Mouse (Mus musculus): ENCODE results near the gene Gm1673. TPM values are rescaled to one million over a fixed set of nuclear protein-coding genes. Genes with fewer than 3 reads are reported as not detected.
A peak's percentile ranks its signal among the peaks of the same experiment; 100 is the strongest.

Gm1673 gene
- polyA plus RNA-seq, 1 experiment from 2014 or later = 456 TPM

DNA sequence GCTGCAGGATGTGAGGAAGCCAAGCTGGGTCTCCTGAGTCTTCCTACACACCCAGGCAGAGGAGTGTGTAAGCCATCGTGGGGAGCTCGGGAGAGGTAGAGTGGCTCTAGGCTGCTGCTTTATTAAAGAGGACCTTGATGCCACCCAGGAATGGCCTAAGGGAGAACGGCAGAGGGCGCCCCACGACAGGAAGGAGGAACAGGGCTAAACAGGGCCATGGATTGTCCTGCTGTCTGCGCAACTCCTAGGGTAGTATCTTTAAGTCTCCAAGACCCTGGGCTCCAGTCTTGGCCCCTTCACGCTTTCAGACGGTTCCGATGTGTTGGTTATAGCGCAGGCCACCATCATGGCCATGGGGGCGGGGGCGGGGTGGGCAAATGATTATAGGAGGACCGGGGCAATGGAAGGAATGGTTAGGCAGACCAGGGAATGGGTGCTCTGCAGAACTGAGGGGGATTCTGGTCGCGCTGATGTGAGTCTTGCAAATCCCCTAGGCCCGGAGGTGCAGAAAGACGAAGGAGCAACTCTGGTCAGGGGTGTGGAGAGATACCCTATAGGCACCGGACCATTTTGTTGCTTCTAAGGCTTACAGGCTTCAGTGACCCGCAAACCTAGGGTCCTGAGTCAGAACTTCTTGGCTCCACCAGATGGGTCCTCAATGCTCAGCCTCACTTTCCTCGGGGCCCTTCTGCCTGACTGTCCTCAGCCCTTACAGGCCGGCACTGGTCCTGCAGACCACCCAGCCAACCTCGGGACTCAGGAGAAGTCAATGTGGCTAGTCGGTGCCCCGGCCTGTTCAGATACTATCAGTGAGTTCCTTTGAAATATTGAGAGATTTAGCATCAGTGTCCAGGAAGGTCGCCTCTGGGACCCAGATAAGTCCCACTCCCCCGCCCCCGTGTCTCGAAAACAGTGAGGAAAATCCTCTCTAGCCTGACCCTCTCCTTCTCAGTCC, 11.7 kb downstream of the Gm1673 start:
- 34% methylated on average over 28 of the region's 28 CpGs for WGBS
- no peaks in the 10 kb centered on the region for H3K9me3 ChIP-seq (ENCODE audit: control insufficient read depth, low read length)
- H3K27me3 ChIP-seq (ENCODE audit: control insufficient read depth, insufficient read depth, low read length) = no peaks in the 10 kb centered on the region
- peak; percentile 64 for DNase-seq
- peak overlapping the region; percentile 85 for H3K4me3 ChIP-seq (replicated peaks; ENCODE audit: low read depth, low read length)
- H3K36me3 ChIP-seq (ENCODE audit: control insufficient read depth, insufficient read depth, low read length) = no peaks in the 10 kb centered on the region
- peak overlapping the region; percentile 88 for H3K9ac ChIP-seq (replicated peaks; ENCODE audit: low read length)
- H3K4me2 ChIP-seq (ENCODE audit: low read length) = peak overlapping the region; percentile 64
- H3K27ac ChIP-seq (replicated peaks; ENCODE audit: low read depth, low read length) = peak overlapping the region; percentile 97
- no peak for ATAC-seq (ENCODE audit: low FRiP score, low TSS enrichment)
- H3K4me1 ChIP-seq (ENCODE audit: control insufficient read depth, insufficient read depth, low read length) = peaks cover 29% of the 10 kb centered on the region

DNA sequence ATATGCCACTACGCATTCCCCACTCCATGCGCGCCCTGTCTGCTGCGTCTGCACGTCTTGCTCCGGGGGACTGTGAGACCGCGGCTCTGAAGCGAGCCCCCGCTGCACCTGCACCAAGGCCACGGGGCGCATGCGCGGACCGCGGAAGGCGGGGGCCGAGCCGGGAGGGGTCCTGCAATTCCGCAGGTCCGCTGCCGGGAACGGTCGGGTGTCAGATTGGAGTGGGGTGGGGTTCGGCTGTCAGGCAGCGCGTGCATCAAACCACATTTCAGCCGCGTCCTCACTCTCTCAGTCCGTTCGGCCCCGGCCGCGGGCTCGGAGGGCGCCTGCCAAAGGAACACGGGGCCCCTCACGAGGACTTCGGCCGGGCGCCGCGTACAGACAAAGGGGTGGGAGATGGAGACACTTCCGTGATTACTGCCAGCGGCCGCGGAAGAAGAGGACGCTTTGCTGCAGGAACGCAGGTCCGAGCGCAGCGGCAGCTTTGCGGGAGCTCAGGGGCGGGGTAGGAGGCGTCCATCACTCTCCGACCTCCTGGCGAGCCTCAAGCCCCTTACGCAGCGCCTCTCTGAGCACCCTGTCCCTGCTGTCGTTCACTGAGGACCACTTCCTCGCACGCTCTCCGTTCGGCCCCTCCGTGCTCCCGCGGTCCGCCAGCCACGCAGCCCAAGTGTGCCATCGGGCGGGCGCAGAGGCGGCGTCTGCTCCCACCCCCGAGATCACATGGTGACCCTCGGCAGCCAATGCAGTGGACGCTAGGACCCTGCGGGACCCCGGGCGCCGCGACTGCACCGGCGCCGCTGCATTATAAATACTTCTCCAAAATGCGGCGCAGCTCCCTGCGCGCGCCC, 12.8 kb downstream of the Gm1673 start, which contains the start of gene Nat8l:
TSS of gene Nat8l (plus strand) at position 142 of the 851 bp plus-strand sequence.
- peak within 1 kb of the TSS; percentile 85 for H3K4me3 ChIP-seq (replicated peaks; ENCODE audit: low read depth, low read length)
- H3K9me3 ChIP-seq (ENCODE audit: control insufficient read depth, low read length) = no peaks in the 10 kb centered on the region
- peak; percentile 96 for DNase-seq
- H3K36me3 ChIP-seq (ENCODE audit: control insufficient read depth, insufficient read depth, low read length) = peaks cover 10% of the 10 kb centered on the region
- no peaks in the 10 kb centered on the region for H3K27me3 ChIP-seq (ENCODE audit: control insufficient read depth, insufficient read depth, low read length)
- peak within 1 kb of the TSS; percentile 97 for H3K27ac ChIP-seq (replicated peaks; ENCODE audit: low read depth, low read length)
- WGBS = under 1% methylated on average over 88 of the region's 90 CpGs
- H3K9ac ChIP-seq (replicated peaks; ENCODE audit: low read length) = peak within 1 kb of the TSS; percentile 88
- H3K4me1 ChIP-seq (ENCODE audit: control insufficient read depth, insufficient read depth, low read length) = peaks cover 29% of the 10 kb centered on the region
- peak within 1 kb of the TSS; percentile 64 for H3K4me2 ChIP-seq (ENCODE audit: low read length)
- peak; percentile 89 for ATAC-seq (ENCODE audit: low FRiP score, low TSS enrichment)

DNA sequence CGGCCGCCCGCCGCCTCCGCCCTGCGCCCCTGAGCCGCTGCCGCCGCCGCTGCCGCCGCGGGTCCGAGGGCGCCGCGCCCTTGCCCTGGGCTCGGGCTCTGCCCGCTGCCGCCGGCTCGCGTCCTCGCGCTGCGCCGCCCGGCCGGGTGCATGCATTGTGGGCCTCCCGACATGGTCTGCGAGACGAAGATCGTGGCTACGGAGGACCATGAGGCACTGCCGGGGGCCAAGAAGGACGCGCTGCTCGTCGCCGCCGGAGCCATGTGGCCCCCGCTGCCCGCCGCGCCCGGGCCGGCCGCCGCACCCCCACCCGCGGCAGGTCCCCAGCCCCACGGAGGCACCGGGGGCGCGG, 13.4 kb downstream of the Gm1673 start:
- Histone ChIP-seq H3K36me3 (ENCODE audit: control insufficient read depth, insufficient read depth, low read length) (peaks cover 16% of the 10 kb centered on the region), H3K4me3 (replicated peaks; ENCODE audit: low read depth, low read length) (peak overlapping the region; percentile 85), H3K9me3 (ENCODE audit: control insufficient read depth, low read length) (no peaks in the 10 kb centered on the region), H3K4me1 (ENCODE audit: control insufficient read depth, insufficient read depth, low read length) (peaks cover 29% of the 10 kb centered on the region), H3K27ac (replicated peaks; ENCODE audit: low read depth, low read length) (peak overlapping the region; percentile 97), H3K9ac (replicated peaks; ENCODE audit: low read length) (peak overlapping the region; percentile 88), H3K4me2 (ENCODE audit: low read length) (peak overlapping the region; percentile 64), H3K27me3 (ENCODE audit: control insufficient read depth, insufficient read depth, low read length) (no peaks in the 10 kb centered on the region)
- WGBS = 0% methylated on average over 54 of the region's 55 CpGs
- DNase-seq = no peak
- peak; percentile 40; the same call in 1 of the 2 replicates for ATAC-seq (ENCODE audit: low FRiP score, low TSS enrichment)

DNA sequence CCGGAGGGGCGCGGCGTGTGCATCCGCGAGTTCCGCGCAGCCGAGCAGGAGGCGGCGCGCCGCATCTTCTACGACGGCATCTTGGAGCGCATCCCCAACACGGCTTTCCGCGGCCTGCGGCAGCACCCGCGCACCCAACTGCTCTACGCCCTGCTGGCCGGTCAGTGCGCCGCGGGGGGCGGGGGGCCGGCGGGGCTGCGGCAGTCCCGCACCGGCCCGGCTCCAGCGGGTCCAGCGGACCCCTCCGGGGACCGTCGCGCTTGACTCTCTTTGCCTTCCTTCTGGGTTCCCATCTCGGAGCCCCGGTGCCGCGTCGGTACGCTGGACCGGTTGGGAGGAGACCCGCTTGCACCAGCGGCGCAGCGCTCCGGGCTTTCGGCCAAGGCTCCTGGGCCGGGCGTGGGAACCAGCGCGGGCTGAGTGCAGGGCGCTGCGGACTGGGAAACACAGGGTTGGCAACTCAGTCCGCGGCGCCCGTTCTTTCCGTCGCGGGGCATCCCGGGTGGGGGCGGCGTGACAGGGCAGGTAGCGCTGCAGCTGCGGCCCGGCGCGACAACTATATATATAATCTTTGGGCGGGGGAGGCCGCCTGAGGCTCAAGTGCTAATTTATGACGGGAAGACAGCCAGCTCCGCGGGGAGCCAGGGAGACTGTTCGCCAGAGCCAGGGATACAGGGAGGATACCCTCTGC, 14.0 kb downstream of the Gm1673 start:
- peak; percentile 79 for DNase-seq
- Histone ChIP-seq H3K9ac (replicated peaks; ENCODE audit: low read length) (peak overlapping the region; percentile 88), H3K27me3 (ENCODE audit: control insufficient read depth, insufficient read depth, low read length) (no peaks in the 10 kb centered on the region), H3K9me3 (ENCODE audit: control insufficient read depth, low read length) (no peaks in the 10 kb centered on the region), H3K27ac (replicated peaks; ENCODE audit: low read depth, low read length) (peak overlapping the region; percentile 97), H3K4me1 (ENCODE audit: control insufficient read depth, insufficient read depth, low read length) (peaks cover 29% of the 10 kb centered on the region), H3K4me3 (replicated peaks; ENCODE audit: low read depth, low read length) (peak overlapping the region; percentile 85), H3K36me3 (ENCODE audit: control insufficient read depth, insufficient read depth, low read length) (peaks cover 21% of the 10 kb centered on the region), H3K4me2 (ENCODE audit: low read length) (peak overlapping the region; percentile 64)
- ATAC-seq (ENCODE audit: low FRiP score, low TSS enrichment) = peak; percentile 12; the same call in 1 of the 2 replicates
- under 1% methylated on average over 78 of the region's 80 CpGs for WGBS

- peak overlapping the region; percentile 88 for H3K9ac ChIP-seq (replicated peaks; ENCODE audit: low read length)
- WGBS = 71% methylated on average over 20 of the region's 20 CpGs
- DNase-seq (no peak), ATAC-seq (ENCODE audit: low FRiP score, low TSS enrichment) (no peak)
- H3K4me3 ChIP-seq (replicated peaks; ENCODE audit: low read depth, low read length) = peak overlapping the region; percentile 85
- no peaks in the 10 kb centered on the region for H3K9me3 ChIP-seq (ENCODE audit: control insufficient read depth, low read length)
- no peak overlapping the region for H3K27ac ChIP-seq (replicated peaks; ENCODE audit: low read depth, low read length)
- peak overlapping the region; percentile 64 for H3K4me2 ChIP-seq (ENCODE audit: low read length)
- H3K27me3 ChIP-seq (ENCODE audit: control insufficient read depth, insufficient read depth, low read length) = no peaks in the 10 kb centered on the region
- H3K4me1 ChIP-seq (ENCODE audit: control insufficient read depth, insufficient read depth, low read length) = peaks cover 29% of the 10 kb centered on the region
- peaks cover 21% of the 10 kb centered on the region for H3K36me3 ChIP-seq (ENCODE audit: control insufficient read depth, insufficient read depth, low read length)
Observed at GRCm38 (mm10) chr5:33997829-33998504, 14.7 kb downstream of the Gm1673 start.

- Histone ChIP-seq H3K4me1 (ENCODE audit: control insufficient read depth, insufficient read depth, low read length) (peaks cover 29% of the 10 kb centered on the region), H3K9me3 (ENCODE audit: control insufficient read depth, low read length) (no peaks in the 10 kb centered on the region), H3K27me3 (ENCODE audit: control insufficient read depth, insufficient read depth, low read length) (no peaks in the 10 kb centered on the region), H3K27ac (replicated peaks; ENCODE audit: low read depth, low read length) (no peak overlapping the region), H3K9ac (replicated peaks; ENCODE audit: low read length) (peak overlapping the region; percentile 88; the same call in 1 of the 2 replicates), H3K36me3 (ENCODE audit: control insufficient read depth, insufficient read depth, low read length) (peaks cover 21% of the 10 kb centered on the region), H3K4me2 (ENCODE audit: low read length) (peak overlapping the region; percentile 64), H3K4me3 (replicated peaks; ENCODE audit: low read depth, low read length) (peak overlapping the region; percentile 85)
- WGBS = 88% methylated on average over 3 of the region's 3 CpGs
- ATAC-seq (ENCODE audit: low FRiP score, low TSS enrichment) (no peak), DNase-seq (no peak)
Observed at GRCm38 (mm10) chr5:33998505-33998877, 15.3 kb downstream of the Gm1673 start.

DNA sequence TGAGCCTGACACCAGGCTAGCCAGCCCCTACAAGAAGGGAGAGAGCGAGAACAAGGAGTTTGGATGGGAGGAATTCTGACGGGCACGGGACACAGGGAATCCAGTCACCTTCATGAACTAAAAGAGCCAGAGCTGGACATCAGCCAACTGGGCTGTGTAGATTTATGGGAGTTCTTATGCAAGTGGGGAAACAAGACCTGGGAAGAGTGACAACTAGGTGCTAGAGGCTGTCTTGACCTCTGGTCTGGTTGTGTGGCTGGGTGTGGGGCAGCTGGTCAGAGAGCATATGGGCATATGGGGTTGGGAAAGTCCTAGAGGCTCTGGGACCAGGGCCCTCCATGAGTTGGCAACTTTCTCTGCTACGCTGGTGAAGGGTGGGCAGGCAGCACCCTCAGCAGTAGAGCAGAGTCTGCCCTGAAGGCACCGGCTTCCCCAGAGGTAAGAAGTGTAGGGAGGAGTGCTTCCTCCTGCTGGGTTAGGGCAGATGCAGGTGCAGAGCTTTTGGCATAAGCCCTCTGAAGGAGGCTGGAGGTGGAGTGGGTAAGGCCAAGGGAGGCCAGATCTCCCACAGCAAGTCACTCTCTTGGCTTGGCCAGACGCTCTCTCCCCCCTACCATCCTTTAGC, 16.3 kb downstream of the Gm1673 start:
- 90% methylated on average over 6 of the region's 6 CpGs for WGBS
- Histone ChIP-seq H3K27ac (replicated peaks; ENCODE audit: low read depth, low read length) (no peak overlapping the region), H3K4me3 (replicated peaks; ENCODE audit: low read depth, low read length) (no peak overlapping the region), H3K27me3 (ENCODE audit: control insufficient read depth, insufficient read depth, low read length) (no peaks in the 10 kb centered on the region), H3K9me3 (ENCODE audit: control insufficient read depth, low read length) (no peaks in the 10 kb centered on the region), H3K4me2 (ENCODE audit: low read length) (peak overlapping the region; percentile 64), H3K9ac (replicated peaks; ENCODE audit: low read length) (no peak overlapping the region; the same call in 1 of the 2 replicates), H3K4me1 (ENCODE audit: control insufficient read depth, insufficient read depth, low read length) (peaks cover 29% of the 10 kb centered on the region), H3K36me3 (ENCODE audit: control insufficient read depth, insufficient read depth, low read length) (peaks cover 24% of the 10 kb centered on the region)
- ATAC-seq (ENCODE audit: low FRiP score, low TSS enrichment) (no peak), DNase-seq (no peak)

Data from midbrain, embryonic 14.5 days (tissue).